ENCODE assay signal across 15 mouse cellular contexts in the genomic region with DNA sequence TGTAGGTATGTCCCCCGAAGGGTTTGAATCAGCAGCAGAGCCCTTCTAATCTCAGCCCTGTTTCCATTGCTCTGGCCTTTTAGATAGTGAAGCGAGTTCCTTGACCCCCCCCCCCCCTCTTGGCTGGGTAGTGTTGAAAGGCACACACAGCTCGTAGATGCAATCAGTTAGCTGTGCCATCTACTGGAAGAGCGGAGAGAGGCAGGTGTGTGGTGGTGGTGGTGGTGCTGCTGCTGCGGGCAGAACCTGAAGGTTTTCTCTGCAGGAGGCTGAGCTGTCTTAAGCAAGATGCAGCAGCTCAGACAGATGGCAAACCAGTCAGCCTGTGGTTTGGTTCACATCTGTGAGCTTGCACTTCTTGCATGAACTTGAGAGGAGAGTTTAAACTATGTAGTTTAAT. TPM values are rescaled to one million over a fixed set of nuclear protein-coding genes. Genes with fewer than 3 reads are reported as not detected.
DNase-seq lines count a peak whose midpoint lies in the region; ATAC-seq and TF ChIP-seq lines count a peak whose summit lies in the region.
"Had no signal": no experiment of that assay in that cellular context is flagged by ENCODE, and none has a peak within 500 bp of the region (broad histone marks: within the 10 kb centered on the region; RNA-seq: fewer than 3 reads in every experiment).

No protein-coding gene starts in this region.

- no peaks in the 10 kb centered on the region for H3K79me2 ChIP-seq in heart, adult 2 months (replicated peaks; ENCODE audit: control insufficient read depth, insufficient read depth, low read length)

- H3K27ac ChIP-seq in heart, adult 2 months: no peak overlapping the region
- H3K27ac ChIP-seq in midbrain, embryonic 14.5 days (replicated peaks; ENCODE audit: low read depth, low read length): no peak overlapping the region
- H3K27ac ChIP-seq in midbrain, embryonic 11.5 days (ENCODE audit: low read depth, low read length): no peak overlapping the region
- no peak overlapping the region for H3K27ac ChIP-seq in cortical plate, adult 2 months (ENCODE audit: insufficient read depth, low read length)
- H3K27ac ChIP-seq: hindbrain, embryonic 15.5 days; midbrain, embryonic 15.5 days had no signal

- no peaks in the 10 kb centered on the region for H3K27me3 ChIP-seq in heart, adult 2 months (ENCODE audit: control insufficient read depth, insufficient read depth, low read length)
- H3K27me3 ChIP-seq in midbrain, embryonic 14.5 days (ENCODE audit: control insufficient read depth, insufficient read depth, low read length): no peaks in the 10 kb centered on the region
- no peaks in the 10 kb centered on the region for H3K27me3 ChIP-seq in midbrain, embryonic 11.5 days (ENCODE audit: control insufficient read depth, insufficient read depth, low read length)
- H3K27me3 ChIP-seq: hindbrain, embryonic 15.5 days; midbrain, embryonic 15.5 days had no signal

- no peaks in the 10 kb centered on the region for H3K36me3 ChIP-seq in heart, adult 2 months (ENCODE audit: control insufficient read depth, insufficient read depth, low read length)
- no peaks in the 10 kb centered on the region for H3K36me3 ChIP-seq in midbrain, embryonic 14.5 days (ENCODE audit: control insufficient read depth, insufficient read depth, low read length)
- no peaks in the 10 kb centered on the region for H3K36me3 ChIP-seq in midbrain, embryonic 11.5 days (ENCODE audit: control insufficient read depth, insufficient read depth, low read length)
- H3K36me3 ChIP-seq: hindbrain, embryonic 15.5 days; midbrain, embryonic 15.5 days had no signal

- intact Hi-C loops in heart, adult 2 months (cut with DNase I): no loop called here
- intact Hi-C loops in heart, postnatal 25 days (cut with DNase I): no loop called here

- H3K4me3 ChIP-seq in heart, adult 2 months: no peak overlapping the region
- H3K4me3 ChIP-seq in midbrain, embryonic 14.5 days (replicated peaks; ENCODE audit: low read depth, low read length): no peak overlapping the region
- no peak overlapping the region for H3K4me3 ChIP-seq in midbrain, embryonic 11.5 days (ENCODE audit: low read depth, low read length)
- no peak overlapping the region for H3K4me3 ChIP-seq in cortical plate, adult 2 months (ENCODE audit: insufficient read depth, low read length)
- H3K4me3 ChIP-seq: hindbrain, embryonic 15.5 days; midbrain, embryonic 15.5 days had no signal

- no peaks in the 10 kb centered on the region for H3K4me1 ChIP-seq in heart, adult 2 months (ENCODE audit: control insufficient read depth, insufficient read depth, low read length)
- peaks cover 12% of the 10 kb centered on the region for H3K4me1 ChIP-seq in midbrain, embryonic 14.5 days (ENCODE audit: control insufficient read depth, insufficient read depth, low read length)
- peaks cover 5% of the 10 kb centered on the region; the same call in 1 of the 2 replicates for H3K4me1 ChIP-seq in midbrain, embryonic 11.5 days (ENCODE audit: control insufficient read depth, insufficient read depth, low read length)
- no peaks in the 10 kb centered on the region for H3K4me1 ChIP-seq in cortical plate, adult 2 months (ENCODE audit: control insufficient read depth, insufficient read depth, low read length)

- H3K4me2 ChIP-seq in midbrain, embryonic 14.5 days (ENCODE audit: low read length): no peak overlapping the region
- no peak overlapping the region for H3K4me2 ChIP-seq in midbrain, embryonic 11.5 days
- H3K4me2 ChIP-seq: hindbrain, embryonic 15.5 days; liver, embryonic 11.5 days; midbrain, embryonic 15.5 days had no signal

- DNase-seq in heart, adult 2 months: no peak
- DNase-seq in heart, postnatal 25 days (ENCODE audit: low spot score): no peak
- peak; percentile 45 for DNase-seq in midbrain, embryonic 14.5 days
- no peak for DNase-seq in midbrain, embryonic 11.5 days (ENCODE audit: low spot score, missing footprints)
- DNase-seq in thymus, postnatal 14 days: peak; percentile 87
- no peak for DNase-seq in cerebellum, postnatal 36 days
- no peak for DNase-seq in embryo, embryonic 10.5 days (ENCODE audit: low spot score)

- no peak for ATAC-seq in midbrain, embryonic 14.5 days (ENCODE audit: low FRiP score, low TSS enrichment)
- no peak for ATAC-seq in midbrain, embryonic 11.5 days (ENCODE audit: low FRiP score)
- ATAC-seq: midbrain, embryonic 15.5 days had no signal

- H3K9me3 ChIP-seq in midbrain, embryonic 14.5 days (ENCODE audit: control insufficient read depth, low read length): no peaks in the 10 kb centered on the region
- H3K9me3 ChIP-seq in midbrain, embryonic 11.5 days (ENCODE audit: control insufficient read depth, low read length): no peaks in the 10 kb centered on the region
- H3K9me3 ChIP-seq: hindbrain, embryonic 15.5 days; midbrain, embryonic 15.5 days had no signal

- TF ChIP-seq EP300 in heart, adult 2 months (IDR thresholded peaks at IDR 0.05; ENCODE audit: insufficient read depth, low read depth, low read length): no peak

- TF ChIP-seq CTCF in heart, adult 2 months (IDR thresholded peaks at IDR 0.05): peak; percentile 34
- peak; percentile 42 for TF ChIP-seq CTCF in cortical plate, adult 2 months (IDR thresholded peaks at IDR 0.05; ENCODE audit: extremely low read depth, insufficient read depth, low read length)

- H3K9ac ChIP-seq in heart, adult 2 months (ENCODE audit: low read depth, low read length): no peak overlapping the region
- no peak overlapping the region for H3K9ac ChIP-seq in midbrain, embryonic 14.5 days (replicated peaks; ENCODE audit: low read length)
- H3K9ac ChIP-seq in midbrain, embryonic 11.5 days (ENCODE audit: low read length): no peak overlapping the region
- H3K9ac ChIP-seq: hindbrain, embryonic 15.5 days; midbrain, embryonic 15.5 days had no signal

- WGBS in heart, adult 2 months: 29% methylated on average over 5 of the region's 5 CpGs
- 46% methylated on average over 5 of the region's 5 CpGs for whole genome bisulfite sequencing in midbrain, embryonic 14.5 days
- 41% methylated on average over 5 of the region's 5 CpGs for WGBS in midbrain, embryonic 11.5 days

- no peak for TF ChIP-seq POLR2A in heart, adult 2 months (IDR thresholded peaks at IDR 0.05; ENCODE audit: insufficient read depth, low read depth, low read length)
- TF ChIP-seq POLR2A in cortical plate, adult 2 months (IDR thresholded peaks at IDR 0.05; ENCODE audit: extremely low read depth, insufficient read depth, low read length): no peak

RNA-seq across cellular contexts. Expression of a gene that starts 13.9 kb away (rescaled TPM):
- under 1 TPM; 0.44 to 0.68 TPM for total RNA-seq in heart, adult 2 months (2021)
- polyA plus RNA-seq in heart, adult 2 months (2012; rRNA removed): 0.35 TPM in 1 of 2 replicates, not detected in the other
- not detected for total RNA-seq in heart, postnatal 25 days (2021)
- not detected in 2 replicates for polyA plus RNA-seq in midbrain, embryonic 14.5 days (2014; fragmentation: Nextera tagmentation; extraction: Ambion mirVana)
- not detected in 2 replicates for polyA plus RNA-seq in midbrain, embryonic 11.5 days (2014; fragmentation: Nextera tagmentation; extraction: Ambion mirVana)
- not detected in 2 replicates for polyA plus RNA-seq in cortical plate, adult 2 months (2012; rRNA removed)
- total RNA-seq: gastrocnemius, adult 8-10 months; layer of hippocampus, adult 8-10 months; MEL had no signal
- polyA plus RNA-seq: embryonic facial prominence, embryonic 11.5 days; hindbrain, embryonic 15.5 days; midbrain, embryonic 15.5 days had no signal

RNA-seq across cellular contexts. Expression of a gene that starts 35.2 kb away (rescaled TPM):
- not detected for total RNA-seq in heart, adult 2 months (2021)
- polyA plus RNA-seq in heart, adult 2 months (2012; rRNA removed): 0.21 TPM in 1 of 2 replicates, not detected in the other
- not detected for total RNA-seq in heart, postnatal 25 days (2021)
- polyA plus RNA-seq in midbrain, embryonic 14.5 days (2014; fragmentation: Nextera tagmentation; extraction: Ambion mirVana): not detected in 2 replicates
- polyA plus RNA-seq in midbrain, embryonic 11.5 days (2014; fragmentation: Nextera tagmentation; extraction: Ambion mirVana): not detected in 2 replicates
- polyA plus RNA-seq in cortical plate, adult 2 months (2012; rRNA removed): not detected in 2 replicates
- total RNA-seq: gastrocnemius, adult 8-10 months; layer of hippocampus, adult 8-10 months; MEL had no signal
- polyA plus RNA-seq: embryonic facial prominence, embryonic 11.5 days; hindbrain, embryonic 15.5 days; midbrain, embryonic 15.5 days had no signal

Comparison
In these comparisons a context has a peak if more than half of its experiments do, and no peak if none do; other contexts are left out.
1. DNase-seq: peak in midbrain, embryonic 14.5 days (single experiment) and thymus, postnatal 14 days (single experiment); none in heart, adult 2 months (0 of 2), heart, postnatal 25 days (single experiment), midbrain, embryonic 11.5 days (single experiment), cerebellum, postnatal 36 days (0 of 2) and embryo, embryonic 10.5 days (single experiment).